Mouse (Mus musculus): Measurements from ENCODE around the gene Musk. TPM values are rescaled to one million over a fixed set of nuclear protein-coding genes. Genes with fewer than 3 reads are reported as not detected.

Gene Musk
- polyA plus RNA-seq, 1 experiment from 2014 or later = 0.08 TPM

DNA sequence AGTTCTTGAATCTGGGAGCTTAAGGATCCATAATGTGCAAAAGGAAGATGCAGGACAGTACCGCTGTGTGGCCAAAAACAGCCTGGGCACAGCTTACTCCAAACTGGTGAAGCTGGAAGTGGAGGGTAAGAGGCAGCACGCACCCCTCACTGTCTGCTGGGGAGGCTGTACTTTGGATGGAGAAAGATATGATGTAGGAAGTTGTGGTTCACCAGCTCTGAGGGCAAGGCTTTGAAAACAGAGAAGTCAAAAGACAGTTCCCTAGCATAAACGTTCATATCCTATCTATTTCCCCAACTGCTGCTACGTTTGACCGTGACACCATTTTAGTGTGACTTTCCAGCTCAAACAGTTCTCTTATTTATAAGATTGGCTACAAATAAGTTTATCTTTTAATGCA, 18.1 kb downstream of the Musk start:
- ATAC-seq (ENCODE audit: low read depth) = no peak
- Histone ChIP-seq H3K4me2 (ENCODE audit: low read depth, low read length) (no peak overlapping the region), H3K9me3 (replicated peaks; ENCODE audit: control insufficient read depth, low read length) (no peaks in the 10 kb centered on the region), H3K27ac (ENCODE audit: low read length) (no peak overlapping the region), H3K36me3 (ENCODE audit: control insufficient read depth, insufficient read depth) (no peaks in the 10 kb centered on the region), H3K27me3 (ENCODE audit: control insufficient read depth, insufficient read depth, low read depth, low read length) (no peaks in the 10 kb centered on the region), H3K4me3 (ENCODE audit: low read depth, low read length) (no peak overlapping the region), H3K4me1 (ENCODE audit: control insufficient read depth, low read depth, low read length) (no peaks in the 10 kb centered on the region), H3K9ac (ENCODE audit: low read depth, low read length) (no peak overlapping the region)
- 25% methylated on average over 5 of the region's 5 CpGs for WGBS (ENCODE audit: insufficient replicate concordance)

DNA sequence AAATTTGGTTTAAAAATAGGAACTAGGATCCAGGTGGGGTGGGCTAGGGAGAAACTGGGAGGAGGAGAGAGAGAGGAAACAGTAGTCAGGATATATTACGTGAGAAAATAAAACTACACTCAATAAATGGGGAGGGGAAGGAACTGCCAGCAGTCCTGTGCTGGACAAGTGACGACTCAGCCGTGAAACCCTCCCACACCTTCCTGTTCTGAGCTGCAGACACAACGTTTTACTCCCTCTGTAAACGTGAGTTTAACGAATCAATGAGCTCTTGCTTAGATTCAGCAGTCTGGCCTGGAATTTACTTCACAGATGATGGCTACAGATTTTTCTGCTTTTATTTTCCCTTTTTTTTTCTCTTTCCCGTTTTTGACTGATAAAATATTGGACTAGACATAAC, 18.8 kb downstream of the Musk start:
- Histone ChIP-seq H3K4me3 (ENCODE audit: low read depth, low read length) (no peak overlapping the region), H3K9me3 (replicated peaks; ENCODE audit: control insufficient read depth, low read length) (no peaks in the 10 kb centered on the region), H3K4me1 (ENCODE audit: control insufficient read depth, low read depth, low read length) (no peaks in the 10 kb centered on the region), H3K36me3 (ENCODE audit: control insufficient read depth, insufficient read depth) (no peaks in the 10 kb centered on the region), H3K27ac (ENCODE audit: low read length) (no peak overlapping the region), H3K4me2 (ENCODE audit: low read depth, low read length) (no peak overlapping the region), H3K27me3 (ENCODE audit: control insufficient read depth, insufficient read depth, low read depth, low read length) (no peaks in the 10 kb centered on the region), H3K9ac (ENCODE audit: low read depth, low read length) (no peak overlapping the region)
- WGBS (ENCODE audit: insufficient replicate concordance) = 5% methylated on average over 7 of the region's 7 CpGs
- ATAC-seq (ENCODE audit: low read depth) = no peak

DNA sequence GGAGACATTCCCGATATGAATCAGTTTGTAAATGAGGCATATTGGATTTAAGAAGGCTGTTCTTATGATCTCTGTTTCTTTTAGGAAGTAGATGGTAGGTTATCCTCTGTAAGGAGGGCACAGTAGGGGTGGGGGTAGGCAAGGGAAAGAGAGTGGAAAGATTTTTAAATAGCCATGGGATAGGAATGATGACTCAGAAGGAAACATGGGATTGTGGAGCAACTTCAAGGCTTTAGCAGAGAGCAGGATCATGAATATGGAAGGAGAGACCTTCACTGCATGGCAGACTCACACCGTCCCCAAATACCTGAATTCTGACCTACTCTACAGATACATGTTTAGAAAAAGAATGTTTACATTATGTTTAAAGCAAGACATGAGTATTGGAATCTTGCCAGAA, 21.7 kb downstream of the Musk start:
- no peaks in the 10 kb centered on the region for H3K9me3 ChIP-seq (replicated peaks; ENCODE audit: control insufficient read depth, low read length)
- no peak overlapping the region for H3K4me2 ChIP-seq (ENCODE audit: low read depth, low read length)
- no peaks in the 10 kb centered on the region for H3K36me3 ChIP-seq (ENCODE audit: control insufficient read depth, insufficient read depth)
- H3K27me3 ChIP-seq (ENCODE audit: control insufficient read depth, insufficient read depth, low read depth, low read length) = no peaks in the 10 kb centered on the region
- no peak overlapping the region for H3K4me3 ChIP-seq (ENCODE audit: low read depth, low read length)
- WGBS (ENCODE audit: insufficient replicate concordance) = 51% methylated on average over 2 of the region's 2 CpGs
- ATAC-seq (ENCODE audit: low read depth) = no peak
- no peak overlapping the region for H3K27ac ChIP-seq (ENCODE audit: low read length)
- no peaks in the 10 kb centered on the region for H3K4me1 ChIP-seq (ENCODE audit: control insufficient read depth, low read depth, low read length)
- no peak overlapping the region for H3K9ac ChIP-seq (ENCODE audit: low read depth, low read length)

DNA sequence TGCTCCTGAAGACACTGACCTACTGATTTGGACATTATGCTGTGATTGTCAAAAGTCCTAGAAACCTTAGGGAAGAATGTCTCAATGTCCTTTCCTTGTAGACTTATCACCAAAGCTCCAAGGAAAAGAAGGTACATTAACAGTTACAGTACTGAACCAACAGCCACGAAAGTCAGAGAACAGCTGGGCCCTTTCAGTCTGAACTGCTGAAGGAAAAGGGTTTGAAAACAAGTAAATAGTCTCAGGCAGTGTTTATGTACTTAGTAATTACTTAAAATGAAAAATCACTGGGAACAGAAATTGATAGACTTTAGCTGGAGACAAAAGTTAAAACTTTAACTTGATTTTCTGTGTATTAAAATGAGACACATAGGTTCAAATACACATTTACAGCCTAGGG, 27.6 kb downstream of the Musk start:
- WGBS (ENCODE audit: insufficient replicate concordance) = 55% methylated on average over 1 of the region's 1 CpGs
- H3K27ac ChIP-seq (ENCODE audit: low read length) = no peak overlapping the region

DNA sequence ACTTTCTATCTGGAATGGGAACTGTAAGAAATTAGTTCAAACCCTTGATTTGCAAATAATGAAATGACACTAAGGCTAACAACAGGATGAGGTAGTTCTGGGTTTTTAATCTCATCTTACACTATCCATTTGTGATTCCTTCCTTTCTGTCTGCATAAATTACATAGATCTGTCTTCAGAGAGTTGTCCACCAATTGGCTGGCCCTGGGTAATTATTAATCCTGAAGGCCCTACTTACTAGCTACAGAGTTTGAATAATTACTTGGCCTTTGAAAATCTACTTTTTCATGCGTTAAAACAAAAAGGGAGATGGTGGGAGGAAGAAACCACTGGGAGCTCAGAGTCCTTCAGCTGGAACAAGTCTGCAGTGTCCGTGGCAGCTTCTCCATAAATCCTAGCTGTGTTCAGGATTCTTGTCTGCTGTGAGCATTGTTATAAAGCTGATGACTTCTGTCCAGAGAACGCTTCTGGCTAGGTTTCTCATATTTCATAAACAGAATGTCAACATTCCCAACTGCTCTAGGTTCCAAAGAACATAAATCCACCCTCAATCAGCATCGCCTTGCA, 29.3 kb downstream of the Musk start:
- no peak overlapping the region for H3K9ac ChIP-seq (ENCODE audit: low read depth, low read length)
- no peak for ATAC-seq (ENCODE audit: low read depth)
- H3K4me2 ChIP-seq (ENCODE audit: low read depth, low read length) = no peak overlapping the region
- no peak overlapping the region for H3K4me3 ChIP-seq (ENCODE audit: low read depth, low read length)
- H3K9me3 ChIP-seq (replicated peaks; ENCODE audit: control insufficient read depth, low read length) = no peaks in the 10 kb centered on the region
- H3K27me3 ChIP-seq (ENCODE audit: control insufficient read depth, insufficient read depth, low read depth, low read length) = no peaks in the 10 kb centered on the region
- H3K36me3 ChIP-seq (ENCODE audit: control insufficient read depth, insufficient read depth) = no peaks in the 10 kb centered on the region
- H3K27ac ChIP-seq (ENCODE audit: low read length) = no peak overlapping the region
- no peaks in the 10 kb centered on the region for H3K4me1 ChIP-seq (ENCODE audit: control insufficient read depth, low read depth, low read length)
- 53% methylated on average over 4 of the region's 4 CpGs for WGBS (ENCODE audit: insufficient replicate concordance)

More for the DNA sequence above, 27.6 kb downstream of the Musk start:
- no peak overlapping the region for H3K4me3 ChIP-seq (ENCODE audit: low read depth, low read length)
- H3K4me2 ChIP-seq (ENCODE audit: low read depth, low read length) = no peak overlapping the region
- H3K9ac ChIP-seq (ENCODE audit: low read depth, low read length) = no peak overlapping the region
- H3K4me1 ChIP-seq (ENCODE audit: control insufficient read depth, low read depth, low read length) = no peaks in the 10 kb centered on the region
- no peak for ATAC-seq (ENCODE audit: low read depth)
- no peaks in the 10 kb centered on the region for H3K27me3 ChIP-seq (ENCODE audit: control insufficient read depth, insufficient read depth, low read depth, low read length)
- H3K9me3 ChIP-seq (replicated peaks; ENCODE audit: control insufficient read depth, low read length) = no peaks in the 10 kb centered on the region
- no peaks in the 10 kb centered on the region for H3K36me3 ChIP-seq (ENCODE audit: control insufficient read depth, insufficient read depth)

DNA sequence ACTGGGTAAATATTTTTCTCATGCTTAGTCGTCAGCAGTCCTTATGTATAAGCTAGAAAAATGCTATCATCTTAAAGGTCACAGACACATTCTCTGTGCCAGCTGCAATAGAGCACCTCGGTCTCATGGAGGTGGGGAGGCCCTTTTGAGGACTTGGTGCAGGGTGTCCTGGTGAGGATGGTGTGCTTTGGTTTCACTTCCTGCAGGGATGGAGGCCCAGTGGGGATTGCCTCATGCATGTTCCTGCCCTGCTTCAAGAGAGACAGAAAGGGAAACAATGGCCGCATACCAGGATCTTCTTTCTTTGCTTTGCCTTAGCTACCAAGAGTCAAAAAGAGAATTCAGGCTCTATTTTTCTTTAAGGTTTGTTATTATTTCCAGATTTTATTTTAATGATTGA, 31.8 kb downstream of the Musk start:
- ATAC-seq (ENCODE audit: low read depth) = no peak
- Histone ChIP-seq H3K4me3 (ENCODE audit: low read depth, low read length) (no peak overlapping the region), H3K9me3 (replicated peaks; ENCODE audit: control insufficient read depth, low read length) (no peaks in the 10 kb centered on the region), H3K27me3 (ENCODE audit: control insufficient read depth, insufficient read depth, low read depth, low read length) (no peaks in the 10 kb centered on the region), H3K4me2 (ENCODE audit: low read depth, low read length) (no peak overlapping the region), H3K9ac (ENCODE audit: low read depth, low read length) (no peak overlapping the region), H3K27ac (ENCODE audit: low read length) (no peak overlapping the region), H3K36me3 (ENCODE audit: control insufficient read depth, insufficient read depth) (no peaks in the 10 kb centered on the region), H3K4me1 (ENCODE audit: control insufficient read depth, low read depth, low read length) (no peaks in the 10 kb centered on the region)
- WGBS (ENCODE audit: insufficient replicate concordance) = 63% methylated on average over 3 of the region's 3 CpGs

DNA sequence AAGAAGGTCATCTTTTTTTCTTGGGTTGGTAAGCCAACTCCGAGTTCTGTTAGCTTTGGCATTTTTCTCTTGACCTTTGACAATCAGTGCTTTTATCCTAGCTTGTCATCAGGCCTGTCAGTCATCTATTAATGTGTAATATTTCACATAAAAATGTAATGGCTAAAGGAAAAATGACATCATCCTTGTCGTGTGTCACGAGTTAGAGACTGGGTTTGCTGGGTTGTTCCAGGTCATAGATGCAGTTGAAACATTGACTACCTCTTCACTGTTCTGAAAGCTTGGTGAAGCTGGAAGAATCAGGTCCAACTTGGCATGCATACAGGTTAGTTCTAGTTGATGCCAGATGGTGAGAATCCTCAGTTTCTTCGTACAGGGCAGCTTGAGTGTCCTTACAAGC, 34.5 kb downstream of the Musk start:
- no peak for ATAC-seq (ENCODE audit: low read depth)
- H3K4me2 ChIP-seq (ENCODE audit: low read depth, low read length) = no peak overlapping the region
- H3K36me3 ChIP-seq (ENCODE audit: control insufficient read depth, insufficient read depth) = no peaks in the 10 kb centered on the region
- no peaks in the 10 kb centered on the region for H3K9me3 ChIP-seq (replicated peaks; ENCODE audit: control insufficient read depth, low read length)
- H3K4me3 ChIP-seq (ENCODE audit: low read depth, low read length) = no peak overlapping the region
- H3K9ac ChIP-seq (ENCODE audit: low read depth, low read length) = no peak overlapping the region
- H3K27ac ChIP-seq (ENCODE audit: low read length) = no peak overlapping the region
- no peaks in the 10 kb centered on the region for H3K27me3 ChIP-seq (ENCODE audit: control insufficient read depth, insufficient read depth, low read depth, low read length)
- 41% methylated on average over 4 of the region's 4 CpGs for WGBS (ENCODE audit: insufficient replicate concordance)
- no peaks in the 10 kb centered on the region for H3K4me1 ChIP-seq (ENCODE audit: control insufficient read depth, low read depth, low read length)

DNA sequence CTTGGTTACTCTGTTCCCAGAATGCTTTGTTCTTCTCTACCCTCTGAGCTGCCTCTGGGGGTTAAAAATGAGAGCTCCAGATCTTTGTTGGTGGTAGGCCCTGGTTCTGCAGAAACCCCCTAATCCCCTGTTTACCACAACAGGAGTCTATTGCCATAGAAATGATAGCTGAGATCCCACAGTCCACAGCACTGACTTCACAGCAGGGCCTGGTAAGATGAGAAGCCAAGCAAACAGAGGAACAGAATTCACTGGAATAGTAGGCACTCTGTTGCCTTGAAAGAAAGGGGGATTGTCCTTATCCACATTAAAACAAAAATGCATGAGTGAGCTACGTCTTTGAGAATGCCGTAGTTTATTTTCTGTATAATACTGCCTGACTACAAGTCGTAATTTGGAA, 41.0 kb downstream of the Musk start:
- Histone ChIP-seq H3K4me1 (ENCODE audit: control insufficient read depth, low read depth, low read length) (no peaks in the 10 kb centered on the region), H3K4me2 (ENCODE audit: low read depth, low read length) (no peak overlapping the region), H3K9ac (ENCODE audit: low read depth, low read length) (no peak overlapping the region), H3K4me3 (ENCODE audit: low read depth, low read length) (no peak overlapping the region), H3K27ac (ENCODE audit: low read length) (no peak overlapping the region), H3K27me3 (ENCODE audit: control insufficient read depth, insufficient read depth, low read depth, low read length) (no peaks in the 10 kb centered on the region), H3K36me3 (ENCODE audit: control insufficient read depth, insufficient read depth) (no peaks in the 10 kb centered on the region), H3K9me3 (replicated peaks; ENCODE audit: control insufficient read depth, low read length) (no peaks in the 10 kb centered on the region)
- ATAC-seq (ENCODE audit: low read depth) = no peak
- WGBS (ENCODE audit: insufficient replicate concordance) = 73% methylated on average over 3 of the region's 3 CpGs

DNA sequence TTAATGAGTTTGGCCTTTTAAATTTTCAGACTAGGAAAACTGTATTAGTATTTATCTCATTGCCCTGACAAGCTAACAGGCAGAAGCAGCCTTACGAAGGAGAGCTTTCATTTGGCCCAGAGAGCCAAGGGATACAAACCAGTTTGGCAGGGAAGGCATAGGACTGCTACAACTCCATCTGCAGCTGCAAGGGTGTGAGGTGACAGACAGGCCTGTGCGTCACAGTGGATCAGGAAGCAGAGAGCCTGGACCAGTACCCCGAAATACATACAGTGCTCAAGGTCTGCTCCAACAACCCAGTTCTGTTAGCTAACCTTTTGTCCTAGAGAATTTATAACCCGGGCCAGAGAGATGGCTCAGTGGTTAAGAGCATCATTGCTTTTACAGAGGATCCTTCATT, 42.5 kb downstream of the Musk start:
- 69% methylated on average over 4 of the region's 4 CpGs for WGBS (ENCODE audit: insufficient replicate concordance)
- no peak overlapping the region for H3K27ac ChIP-seq (ENCODE audit: low read length)
- ATAC-seq (ENCODE audit: low read depth) = no peak

More for the DNA sequence above, 42.5 kb downstream of the Musk start:
- H3K4me1 ChIP-seq (ENCODE audit: control insufficient read depth, low read depth, low read length) = no peaks in the 10 kb centered on the region
- H3K36me3 ChIP-seq (ENCODE audit: control insufficient read depth, insufficient read depth) = no peaks in the 10 kb centered on the region
- no peaks in the 10 kb centered on the region for H3K9me3 ChIP-seq (replicated peaks; ENCODE audit: control insufficient read depth, low read length)
- no peak overlapping the region for H3K9ac ChIP-seq (ENCODE audit: low read depth, low read length)
- H3K4me3 ChIP-seq (ENCODE audit: low read depth, low read length) = no peak overlapping the region
- H3K4me2 ChIP-seq (ENCODE audit: low read depth, low read length) = no peak overlapping the region
- no peaks in the 10 kb centered on the region for H3K27me3 ChIP-seq (ENCODE audit: control insufficient read depth, insufficient read depth, low read depth, low read length)
